Mouse (Mus musculus) heart, embryonic 15.5 days (tissue): ENCODE results near the gene Nckap5l. TPM values are rescaled to one million over a fixed set of nuclear protein-coding genes. Genes with fewer than 3 reads are reported as not detected.

Experiments used
- ATAC-seq: fragments of 200-750 bp; cut with Nextera tagmentation; replicated peaks from 2 replicates; pipeline ENCODE4 v1.8.0; 2017; ENCODE audit warnings: low read depth, moderate TSS enrichment; ENCODE audit not compliant: insufficient number of reproducible peaks, insufficient read depth, low FRiP score
- H3K27ac ChIP-seq: fragments of 300-500 bp; sonication (generic); 2 replicates; pipeline ENCODE4 v1.5.1; 2015; ENCODE audit warnings: mild to moderate bottlenecking, inconsistent platforms
- H3K27me3 ChIP-seq: fragments of 300-500 bp; sonication (generic); 2 replicates; pipeline ENCODE4 v1.6.1; 2015; ENCODE audit warnings: inconsistent platforms
- H3K36me3 ChIP-seq: fragments of 300-500 bp; sonication (generic); 2 replicates; pipeline ENCODE4 v1.6.1; 2015; ENCODE audit warnings: mild to moderate bottlenecking, inconsistent platforms
- H3K4me1 ChIP-seq: fragments of 300-500 bp; sonication (generic); replicated peaks from 2 replicates; pipeline ENCODE4 v1.6.1; 2015; ENCODE audit warnings: inconsistent platforms
- H3K4me2 ChIP-seq: fragments of 300-500 bp; sonication (generic); 2 replicates; pipeline ENCODE4 v1.6.1; 2015; ENCODE audit warnings: inconsistent platforms, mild to moderate bottlenecking, moderate library complexity
- H3K4me3 ChIP-seq: fragments of 300-500 bp; sonication (generic); 2 replicates; pipeline ENCODE4 v1.5.1; 2015; ENCODE audit warnings: mild to moderate bottlenecking, inconsistent platforms
- H3K9ac ChIP-seq: fragments of 300-500 bp; sonication (generic); 2 replicates; pipeline ENCODE4 v1.6.1; 2015; ENCODE audit warnings: mild to moderate bottlenecking, inconsistent platforms
- H3K9me3 ChIP-seq: fragments of 300-500 bp; sonication (generic); replicated peaks from 2 replicates; pipeline ENCODE4 v1.6.1; 2016; ENCODE audit warnings: inconsistent platforms
- WGBS: fragments of 180-500 bp; shearing (Covaris S2); methylation state at CpG from one replicate; pipeline ENCODE4 v1.1.7; 2015; ENCODE audit warnings: mixed read lengths; 5-methylcytosine and 5-hydroxymethylcytosine counted together
- polyA plus RNA-seq: library from polyadenylated mRNA; unstranded; fragments of >200 nt; fragmentation: Nextera tagmentation; extraction: Ambion mirVana; gene quantifications from 2 replicates; pipeline ENCODE4 v1.2.1, GENCODE M21; 2015

Gene Nckap5l
- polyA plus RNA-seq, 1 experiment from 2014 or later: 6.8 TPM

- Histone ChIP-seq H3K9me3 (no peaks in the 10 kb centered on the region), H3K27me3 (no peaks in the 10 kb centered on the region), H3K4me2 (no peak overlapping the region), H3K4me3 (no peak overlapping the region), H3K9ac (no peak overlapping the region), H3K4me1 (0 out of 2 replicates have a peak, but pooled peaks cover 4% of the 10 kb centered on the region), H3K36me3 (peaks cover 64% of the 10 kb centered on the region), H3K27ac (no peak overlapping the region)
- WGBS: 86% methylated on average over 9 of the region's 9 CpGs
- no peak for ATAC-seq
Observed at GRCm38 (mm10) chr15:99408845-99409244, 48.7 kb downstream of the Nckap5l start.

- no peak overlapping the region for H3K4me2 ChIP-seq
- H3K36me3 ChIP-seq: peaks cover 77% of the 10 kb centered on the region
- WGBS: 87% methylated on average over 15 of the region's 15 CpGs
- no peak overlapping the region for H3K4me3 ChIP-seq
- 0 out of 2 replicates have a peak, but pooled peaks cover 4% of the 10 kb centered on the region for H3K4me1 ChIP-seq
- ATAC-seq: no peak
- no peaks in the 10 kb centered on the region for H3K9me3 ChIP-seq
- H3K27ac ChIP-seq: no peak overlapping the region
- H3K27me3 ChIP-seq: no peaks in the 10 kb centered on the region
- no peak overlapping the region for H3K9ac ChIP-seq
Observed at GRCm38 (mm10) chr15:99406986-99407570, 50.5 kb downstream of the Nckap5l start.

GRCm38 (mm10) chr15:99405150-99405549 lies 52.4 kb downstream of the Nckap5l start:
- Histone ChIP-seq H3K9me3 (no peaks in the 10 kb centered on the region), H3K27me3 (no peaks in the 10 kb centered on the region), H3K4me1 (peaks cover 5% of the 10 kb centered on the region), H3K27ac (no peak overlapping the region), H3K4me3 (no peak overlapping the region), H3K4me2 (no peak overlapping the region), H3K36me3 (peaks cover 76% of the 10 kb centered on the region), H3K9ac (no peak overlapping the region)
- ATAC-seq: no peak
- WGBS: 81% methylated on average over 9 of the region's 9 CpGs

- ATAC-seq: no peak
- Histone ChIP-seq H3K27ac (no peak overlapping the region), H3K9ac (no peak overlapping the region), H3K4me3 (no peak overlapping the region), H3K36me3 (peaks cover 60% of the 10 kb centered on the region), H3K9me3 (no peaks in the 10 kb centered on the region), H3K4me1 (peaks cover 18% of the 10 kb centered on the region), H3K4me2 (no peak overlapping the region), H3K27me3 (no peaks in the 10 kb centered on the region)
- WGBS: 86% methylated on average over 12 of the region's 12 CpGs
Observed at GRCm38 (mm10) chr15:99403159-99403889, 54.2 kb downstream of the Nckap5l start.

GRCm38 (mm10) chr15:99400602-99401001 lies 56.9 kb downstream of the Nckap5l start:
- Histone ChIP-seq H3K36me3 (peaks cover 33% of the 10 kb centered on the region), H3K9me3 (no peaks in the 10 kb centered on the region), H3K9ac (no peak overlapping the region), H3K27ac (0 out of 2 replicates have a peak overlapping the region, but pooled peaks have one; percentile 3), H3K4me3 (no peak overlapping the region), H3K4me1 (peaks cover 41% of the 10 kb centered on the region), H3K27me3 (no peaks in the 10 kb centered on the region), H3K4me2 (no peak overlapping the region)
- WGBS: 78% methylated on average over 6 of the region's 6 CpGs
- ATAC-seq: no peak

GRCm38 (mm10) chr15:99399503-99400245 lies 57.9 kb downstream of the Nckap5l start:
- WGBS: 60% methylated on average over 15 of the region's 15 CpGs
- no peak overlapping the region for H3K4me2 ChIP-seq
- H3K4me1 ChIP-seq: peaks cover 49% of the 10 kb centered on the region
- H3K27ac ChIP-seq: peak overlapping the region; percentile 14; the same call in 1 of the 2 replicates
- no peak overlapping the region for H3K4me3 ChIP-seq
- no peak for ATAC-seq
- no peaks in the 10 kb centered on the region for H3K9me3 ChIP-seq
- no peak overlapping the region for H3K9ac ChIP-seq
- peaks cover 24% of the 10 kb centered on the region for H3K36me3 ChIP-seq
- no peaks in the 10 kb centered on the region for H3K27me3 ChIP-seq

- Histone ChIP-seq H3K27me3 (no peaks in the 10 kb centered on the region), H3K4me1 (peaks cover 57% of the 10 kb centered on the region), H3K27ac (no peak overlapping the region), H3K9ac (no peak overlapping the region), H3K36me3 (peaks cover 6% of the 10 kb centered on the region), H3K4me2 (no peak overlapping the region), H3K4me3 (no peak overlapping the region), H3K9me3 (no peaks in the 10 kb centered on the region)
- WGBS: 87% methylated on average over 2 of the region's 2 CpGs
- no peak for ATAC-seq
Observed at GRCm38 (mm10) chr15:99397622-99398021, 59.9 kb downstream of the Nckap5l start.

- H3K4me3 ChIP-seq: no peak overlapping the region
- no peaks in the 10 kb centered on the region for H3K27me3 ChIP-seq
- H3K9me3 ChIP-seq: no peaks in the 10 kb centered on the region
- WGBS: 63% methylated on average over 4 of the region's 4 CpGs
- H3K4me1 ChIP-seq: peaks cover 63% of the 10 kb centered on the region
- peak overlapping the region; percentile 29; the same call in 1 of the 2 replicates for H3K4me2 ChIP-seq
- H3K27ac ChIP-seq: 0 out of 2 replicates have a peak overlapping the region, but pooled peaks have one; percentile 18
- no peak for ATAC-seq
- peaks cover under 1% of the 10 kb centered on the region; the same call in 1 of the 2 replicates for H3K36me3 ChIP-seq
- no peak overlapping the region for H3K9ac ChIP-seq
Observed at GRCm38 (mm10) chr15:99396875-99397274, 60.7 kb downstream of the Nckap5l start.

GRCm38 (mm10) chr15:99396462-99396861 lies 61.1 kb downstream of the Nckap5l start:
- Histone ChIP-seq H3K9me3 (no peaks in the 10 kb centered on the region), H3K4me3 (no peak overlapping the region), H3K9ac (no peak overlapping the region), H3K27me3 (no peaks in the 10 kb centered on the region), H3K27ac (0 out of 2 replicates have a peak overlapping the region, but pooled peaks have one; percentile 18), H3K36me3 (no peaks in the 10 kb centered on the region), H3K4me1 (peaks cover 63% of the 10 kb centered on the region), H3K4me2 (peak overlapping the region; percentile 29; the same call in 1 of the 2 replicates)
- WGBS: 27% methylated on average over 1 of the region's 1 CpGs
- ATAC-seq: no peak

GRCm38 (mm10) chr15:99393386-99394252 lies 63.9 kb downstream of the Nckap5l start:
- 3% methylated on average over 24 of the region's 24 CpGs for WGBS
- ATAC-seq: peak; percentile 30; the same call in 1 of the 2 replicates
- H3K4me1 ChIP-seq: peaks cover 46% of the 10 kb centered on the region

More at GRCm38 (mm10) chr15:99393386-99394252, 63.9 kb downstream of the Nckap5l start:
- peak overlapping the region; percentile 96 for H3K4me3 ChIP-seq
- H3K9me3 ChIP-seq: no peaks in the 10 kb centered on the region
- peak overlapping the region; percentile 94 for H3K27ac ChIP-seq
- H3K9ac ChIP-seq: peak overlapping the region; percentile 86
- no peaks in the 10 kb centered on the region for H3K27me3 ChIP-seq
- peak overlapping the region; percentile 88 for H3K4me2 ChIP-seq
- no peaks in the 10 kb centered on the region for H3K36me3 ChIP-seq
